Mouse (Mus musculus) C2C12 (cell line): ENCODE data around the gene Ppp1r21.

Experiments
- CEBPB ChIP-seq: IDR thresholded peaks from one replicate; pipeline ENCODE4 v1.6.1; 2011; ENCODE audit warnings: low read depth, mild to moderate bottlenecking, control low read depth, moderate library complexity
- CTCF ChIP-seq: IDR thresholded peaks from one replicate; pipeline ENCODE4 v1.5.1; 2011; ENCODE audit not compliant: control insufficient read depth, insufficient read depth, insufficient read length
- FOSL1 ChIP-seq: IDR thresholded peaks from one replicate; pipeline ENCODE4 v1.8.0; 2011; ENCODE audit warnings: mild to moderate bottlenecking, low read length; ENCODE audit not compliant: poor library complexity, insufficient read depth, severe bottlenecking
- MAX ChIP-seq: IDR thresholded peaks from one replicate; pipeline ENCODE4 v1.6.1; 2011; ENCODE audit warnings: mild to moderate bottlenecking, control low read depth
- MYOD1 ChIP-seq: IDR thresholded peaks from one replicate; pipeline ENCODE4 v1.6.1; 2011; ENCODE audit warnings: low read depth; ENCODE audit not compliant: control insufficient read depth, insufficient read length
- MYOG ChIP-seq: IDR thresholded peaks from one replicate; pipeline ENCODE4 v1.6.1; 2011; ENCODE audit not compliant: control insufficient read depth, insufficient read length; ENCODE audit errors: extremely low read depth
- USF1 ChIP-seq: IDR thresholded peaks from one replicate; pipeline ENCODE4 v1.6.1; 2011; ENCODE audit warnings: low read depth, mild to moderate bottlenecking, control low read depth, moderate library complexity

- TF ChIP-seq CTCF (no peak), MAX (no peak), CEBPB (no peak), MYOD1 (no peak), MYOG (no peak), FOSL1 (no peak), USF1 (no peak)
Observed at GRCm38 (mm10) chr17:88629381-88629759, 99.5 kb downstream of the Ppp1r21 start.
